9 mouse cellular contexts compared by ENCODE assay signal in genomic region chr7:120727581-120727980, GRCm38 (mm10). TPM values are rescaled to one million over a fixed set of nuclear protein-coding genes. Genes with fewer than 3 reads are reported as not detected.
DNase-seq lines count a peak whose midpoint lies in the region; ATAC-seq and TF ChIP-seq lines count a peak whose summit lies in the region.
"Had no signal": no experiment of that assay in that cellular context is flagged by ENCODE, and none has a peak within 500 bp of the region (broad histone marks: within the 10 kb centered on the region; RNA-seq: fewer than 3 reads in every experiment).

No protein-coding gene starts in this region.

- TF ChIP-seq CTCF in CH12.LX (conservative IDR thresholded peaks at IDR 0.05 in 1 of 2, IDR thresholded peaks at IDR 0.05 in 1 of 2; ENCODE audit: low read depth in 2 of 2, low read length in 2 of 2), result peak; percentile 69 to 75

- no peak for ATAC-seq in hindbrain, embryonic 11.5 days (ENCODE audit: low FRiP score)
- ATAC-seq in hindbrain, embryonic 14.5 days (ENCODE audit: low FRiP score), result no peak
- peak; percentile 70 for ATAC-seq in inflammation-experienced regulatory T-cells, adult 6 months
- ATAC-seq in hindbrain, embryonic 13.5 days (ENCODE audit: low FRiP score), result no peak

- H3K36me3 ChIP-seq in hindbrain, embryonic 11.5 days (ENCODE audit: control insufficient read depth, insufficient read depth, low read length), result no peaks in the 10 kb centered on the region
- peaks cover 27% of the 10 kb centered on the region; the same call in 1 of the 2 replicates for H3K36me3 ChIP-seq in hindbrain, embryonic 14.5 days (replicated peaks; ENCODE audit: control insufficient read depth, insufficient read depth)
- peaks cover 11 to 43% of the 10 kb centered on the region in 2 experiments for H3K36me3 ChIP-seq in CH12.LX (replicated peaks in 1 of 2; ENCODE audit: control insufficient read depth in 1 of 2, insufficient read depth in 1 of 2, low read length in 1 of 2)
- H3K36me3 ChIP-seq in hindbrain, embryonic 13.5 days, result peaks cover 24% of the 10 kb centered on the region

- no peak for TF ChIP-seq EP300 in CH12.LX (IDR thresholded peaks at IDR 0.05; ENCODE audit: low read length)

- no peak overlapping the region for H3K9ac ChIP-seq in hindbrain, embryonic 11.5 days (ENCODE audit: low read depth, low read length)
- no peak overlapping the region for H3K9ac ChIP-seq in hindbrain, embryonic 14.5 days
- H3K9ac ChIP-seq in CH12.LX (ENCODE audit: insufficient read depth, low read depth), result no peak overlapping the region
- H3K9ac ChIP-seq in hindbrain, embryonic 13.5 days, result no peak overlapping the region

- H3K27ac ChIP-seq in hindbrain, embryonic 11.5 days (ENCODE audit: low read depth, low read length), result no peak overlapping the region
- H3K27ac ChIP-seq in hindbrain, embryonic 14.5 days, result no peak overlapping the region
- no peak overlapping the region for H3K27ac ChIP-seq in CH12.LX (ENCODE audit: insufficient read depth, low read depth)
- no peak overlapping the region for H3K27ac ChIP-seq in hindbrain, embryonic 13.5 days

- peak; percentile 35 for DNase-seq in hindbrain, embryonic 11.5 days (ENCODE audit: low spot score)
- no peak for DNase-seq in hindbrain, embryonic 14.5 days (ENCODE audit: low spot score)
- DNase-seq in CH12.LX (ENCODE audit: extremely low read depth), result peak; percentile 58
- peak; percentile 66 for DNase-seq in adrenal gland, postnatal 14 days
- peak; percentile 67 for DNase-seq in lung, postnatal 14 days
- no peak for DNase-seq in ovary, postnatal 14 days (ENCODE audit: low spot score)

- TF ChIP-seq POLR2A in CH12.LX (IDR thresholded peaks at IDR 0.05; ENCODE audit: low read depth, low read length), result no peak

- H3K4me3 ChIP-seq in hindbrain, embryonic 11.5 days (ENCODE audit: low read depth, low read length), result no peak overlapping the region
- no peak overlapping the region for H3K4me3 ChIP-seq in hindbrain, embryonic 14.5 days (replicated peaks; ENCODE audit: low read length)
- no peak overlapping the region for H3K4me3 ChIP-seq in CH12.LX (replicated peaks in 1 of 3; ENCODE audit: low read depth in 2 of 3, low read length in 2 of 3, poor library complexity in 1 of 3)
- H3K4me3 ChIP-seq in hindbrain, embryonic 13.5 days, result no peak overlapping the region

- 86% methylated on average over 3 of the region's 3 CpGs for WGBS in hindbrain, embryonic 11.5 days
- 92% methylated on average over 3 of the region's 3 CpGs for WGBS in hindbrain, embryonic 14.5 days
- 91% methylated on average over 3 of the region's 3 CpGs for WGBS in hindbrain, embryonic 13.5 days

- dilution Hi-C loops in CH12.LX (cut with MboI; ENCODE audit: extremely low pct_ligation_motif_present, extremely low pct_unique_long_range_greater_than_20kb, low sequenced_read_pairs), result no loop called here

- H3K4me2 ChIP-seq in hindbrain, embryonic 11.5 days (replicated peaks; ENCODE audit: low read depth, low read length), result no peak overlapping the region
- H3K4me2 ChIP-seq in hindbrain, embryonic 14.5 days (replicated peaks), result no peak overlapping the region
- no peak overlapping the region for H3K4me2 ChIP-seq in CH12.LX (ENCODE audit: insufficient read depth, low read depth, poor library complexity, severe bottlenecking)
- no peak overlapping the region for H3K4me2 ChIP-seq in hindbrain, embryonic 13.5 days

- H3K79me2 ChIP-seq in CH12.LX (replicated peaks; ENCODE audit: control insufficient read depth, extremely low read depth, insufficient read depth, poor library complexity, severe bottlenecking), result no peaks in the 10 kb centered on the region

- no peaks in the 10 kb centered on the region for H3K9me3 ChIP-seq in hindbrain, embryonic 11.5 days (ENCODE audit: control insufficient read depth, low read length)
- H3K9me3 ChIP-seq in hindbrain, embryonic 14.5 days (ENCODE audit: control insufficient read depth, low read length), result no peaks in the 10 kb centered on the region
- H3K9me3 ChIP-seq in CH12.LX (replicated peaks; ENCODE audit: low read length), result no peaks in the 10 kb centered on the region
- no peaks in the 10 kb centered on the region for H3K9me3 ChIP-seq in hindbrain, embryonic 13.5 days

- peak; percentile 43 for TF ChIP-seq RAD21 in CH12.LX (IDR thresholded peaks at IDR 0.05; ENCODE audit: low read depth, low read length)

- H3K4me1 ChIP-seq in hindbrain, embryonic 11.5 days (replicated peaks; ENCODE audit: control insufficient read depth, insufficient read depth, low read length), result no peaks in the 10 kb centered on the region
- H3K4me1 ChIP-seq in hindbrain, embryonic 14.5 days (replicated peaks; ENCODE audit: control insufficient read depth, insufficient read depth, low read length), result peaks cover 4% of the 10 kb centered on the region; the same call in 1 of the 2 replicates
- H3K4me1 ChIP-seq in CH12.LX (ENCODE audit: control insufficient read depth in 1 of 2, insufficient read depth in 2 of 2), result peaks cover 2 to 10% of the 10 kb centered on the region in 2 experiments; a peak in 3 of 4 replicates
- peaks cover 16% of the 10 kb centered on the region for H3K4me1 ChIP-seq in hindbrain, embryonic 13.5 days (replicated peaks)

- no peaks in the 10 kb centered on the region for H3K27me3 ChIP-seq in hindbrain, embryonic 11.5 days (ENCODE audit: control insufficient read depth, insufficient read depth, low read length)
- no peaks in the 10 kb centered on the region for H3K27me3 ChIP-seq in hindbrain, embryonic 14.5 days (ENCODE audit: control insufficient read depth, insufficient read depth, low read length)
- no peaks in the 10 kb centered on the region for H3K27me3 ChIP-seq in CH12.LX (replicated peaks)
- H3K27me3 ChIP-seq in hindbrain, embryonic 13.5 days, result no peaks in the 10 kb centered on the region

- in situ Hi-C loops in CH12.LX (cut with MboI; ENCODE audit: low pct_ligation_motif_present, low pct_unique_long_range_greater_than_20kb, low sequenced_read_pairs), result loop anchor here (5.0 kb wide), 1 partner anchor 55 kb away; the partner anchor contains the start of gene Pdzd9

TF ChIP-seq in CH12.LX, 34 proteins besides CTCF, POLR2A, EP300 and RAD21:
- TF ChIP-seq SMC3 (IDR thresholded peaks at IDR 0.05; ENCODE audit: low read depth, low read length) (peak; percentile 57), JUN (IDR thresholded peaks at IDR 0.05; ENCODE audit: insufficient read depth, low read depth, low read length) (no peak), MAX (IDR thresholded peaks at IDR 0.05; ENCODE audit: low read length) (no peak), HCFC1 (IDR thresholded peaks at IDR 0.05; ENCODE audit: low read depth, low read length) (no peak), MAZ (IDR thresholded peaks at IDR 0.05; ENCODE audit: low read depth, low read length) (no peak), MYC (IDR thresholded peaks at IDR 0.05; ENCODE audit: low read depth, low read length) (no peak), ZC3H11A (IDR thresholded peaks at IDR 0.05; ENCODE audit: low read depth, low read length) (no peak)

RNA-seq across cellular contexts. Expression of gene Vwa3a, which starts 11.5 kb away (rescaled TPM):
- polyA plus RNA-seq in hindbrain, embryonic 11.5 days (2014; fragmentation: Nextera tagmentation; extraction: Ambion mirVana), result 0.96 and 1.5 TPM in 2 replicates
- 2.0 and 2.6 TPM in 2 replicates for polyA plus RNA-seq in hindbrain, embryonic 14.5 days (2014; fragmentation: Nextera tagmentation; extraction: Ambion mirVana)
- total RNA-seq in CH12.LX (2012; rRNA removed) (not detected in 2 replicates), CH12.LX (2014; rRNA removed) (not detected in 2 replicates)
- not detected in 2 replicates for polyA plus RNA-seq in CH12.LX (2012; ENCODE audit: insufficient read length, low read depth)
- 3.3 and 6.9 TPM in 2 replicates for total RNA-seq in adrenal gland, postnatal 14 days (2021)
- polyA plus RNA-seq in inflammation-experienced regulatory T-cells, adult 6 months (2017; shearing (Covaris generic)), result not detected
- 0.91 and 1.9 TPM in 2 replicates for polyA plus RNA-seq in hindbrain, embryonic 13.5 days (2015; fragmentation: Nextera tagmentation; extraction: Ambion mirVana)

RNA-seq across cellular contexts. Expression of gene Mosmo, which starts 50.2 kb away (rescaled TPM):
- polyA plus RNA-seq in hindbrain, embryonic 11.5 days (2014; fragmentation: Nextera tagmentation; extraction: Ambion mirVana), result 13.2 and 16.6 TPM in 2 replicates
- polyA plus RNA-seq in hindbrain, embryonic 14.5 days (2014; fragmentation: Nextera tagmentation; extraction: Ambion mirVana), result 13.1 and 13.6 TPM in 2 replicates
- 14.0 and 15.9 TPM in 2 replicates for total RNA-seq in CH12.LX (2012; rRNA removed)
- 19.0 and 21.8 TPM in 2 replicates for total RNA-seq in CH12.LX (2014; rRNA removed)
- 10.4 and 10.9 TPM in 2 replicates for polyA plus RNA-seq in CH12.LX (2012; ENCODE audit: insufficient read length, low read depth)
- 35.8 and 44.3 TPM in 2 replicates for total RNA-seq in adrenal gland, postnatal 14 days (2021)
- polyA plus RNA-seq in inflammation-experienced regulatory T-cells, adult 6 months (2017; shearing (Covaris generic)), result 1 to 10 TPM; 7.2 to 8.3 (median 8.0) TPM
- polyA plus RNA-seq in hindbrain, embryonic 13.5 days (2015; fragmentation: Nextera tagmentation; extraction: Ambion mirVana), result 12.9 and 13.4 TPM in 2 replicates

RNA-seq across cellular contexts. Expression of gene Pdzd9, which starts 57.4 kb away (rescaled TPM):
- 0.20 and 0.80 TPM in 2 replicates for polyA plus RNA-seq in hindbrain, embryonic 11.5 days (2014; fragmentation: Nextera tagmentation; extraction: Ambion mirVana)
- 0.43 and 0.76 TPM in 2 replicates for polyA plus RNA-seq in hindbrain, embryonic 14.5 days (2014; fragmentation: Nextera tagmentation; extraction: Ambion mirVana)
- 0.51 and 0.59 TPM in 2 replicates for total RNA-seq in CH12.LX (2012; rRNA removed)
- total RNA-seq in CH12.LX (2014; rRNA removed), result not detected in 2 replicates
- polyA plus RNA-seq in CH12.LX (2012; ENCODE audit: insufficient read length, low read depth), result 0.30 and 0.39 TPM in 2 replicates
- total RNA-seq in adrenal gland, postnatal 14 days (2021), result not detected in 2 replicates
- polyA plus RNA-seq in inflammation-experienced regulatory T-cells, adult 6 months (2017; shearing (Covaris generic)), result under 1 TPM; 0.59 to 0.99 (median 0.79) TPM
- polyA plus RNA-seq in hindbrain, embryonic 13.5 days (2015; fragmentation: Nextera tagmentation; extraction: Ambion mirVana), result 0.54 and 0.57 TPM in 2 replicates
- total RNA-seq: heart, adult 18-20 months had no signal

Comparison
In these comparisons a context has a peak if more than half of its experiments do, and no peak if none do; other contexts are left out.
1. DNase-seq: peak in hindbrain, embryonic 11.5 days (single experiment), CH12.LX (single experiment), adrenal gland, postnatal 14 days (single experiment) and lung, postnatal 14 days (single experiment); none in hindbrain, embryonic 14.5 days (single experiment) and ovary, postnatal 14 days (single experiment).